Mouse (Mus musculus): ENCODE data around the gene Ggn. TPM values are rescaled to one million over a fixed set of nuclear protein-coding genes. Genes with fewer than 3 reads are reported as not detected.
A peak's percentile ranks its signal among the peaks of the same experiment; 100 is the strongest.

The Ggn gene
- polyA plus RNA-seq, 1 experiment: 0.74 TPM

GRCm38 (mm10) chr7:29170755-29171561, 948 bp downstream of the Ggn start:
- TF ChIP-seq POLR2A (IDR thresholded peaks at IDR 0.05; ENCODE audit: low read depth, low read length) (no peak), CTCF (IDR thresholded peaks at IDR 0.05; ENCODE audit: extremely low read depth, insufficient read length, insufficient replicate concordance, low read depth, low read length) (no peak)
- peaks cover 20% of the 10 kb centered on the region for H3K4me1 ChIP-seq (ENCODE audit: control insufficient read depth, insufficient read depth, insufficient read length, low read length)
- WGBS: 2% methylated on average over 43 of the region's 43 CpGs
- H3K27ac ChIP-seq (ENCODE audit: insufficient read depth, low read depth, low read length): no peak overlapping the region
- peaks cover 34% of the 10 kb centered on the region for H3K27me3 ChIP-seq (ENCODE audit: control insufficient read depth, insufficient read depth, low read length)
- H3K4me3 ChIP-seq (ENCODE audit: low read depth, low read length): peak overlapping the region; percentile 81
- H3K36me3 ChIP-seq (ENCODE audit: control insufficient read depth, insufficient read depth, low read length): peaks cover 26% of the 10 kb centered on the region

GRCm38 (mm10) chr7:29171562-29172097, 1.6 kb downstream of the Ggn start:
- WGBS: 7% methylated on average over 34 of the region's 34 CpGs
- Histone ChIP-seq H3K4me1 (ENCODE audit: control insufficient read depth, insufficient read depth, insufficient read length, low read length) (peaks cover 20% of the 10 kb centered on the region), H3K4me3 (ENCODE audit: low read depth, low read length) (peak overlapping the region; percentile 81), H3K27me3 (ENCODE audit: control insufficient read depth, insufficient read depth, low read length) (peaks cover 34% of the 10 kb centered on the region), H3K36me3 (ENCODE audit: control insufficient read depth, insufficient read depth, low read length) (peaks cover 31% of the 10 kb centered on the region), H3K27ac (ENCODE audit: insufficient read depth, low read depth, low read length) (no peak overlapping the region)
- TF ChIP-seq POLR2A (IDR thresholded peaks at IDR 0.05; ENCODE audit: low read depth, low read length) (no peak), CTCF (IDR thresholded peaks at IDR 0.05; ENCODE audit: extremely low read depth, insufficient read length, insufficient replicate concordance, low read depth, low read length) (no peak)

GRCm38 (mm10) chr7:29172390-29173016, 2.5 kb downstream of the Ggn start:
- Histone ChIP-seq H3K4me3 (ENCODE audit: low read depth, low read length) (no peak overlapping the region), H3K36me3 (ENCODE audit: control insufficient read depth, insufficient read depth, low read length) (peaks cover 34% of the 10 kb centered on the region), H3K4me1 (ENCODE audit: control insufficient read depth, insufficient read depth, insufficient read length, low read length) (peaks cover 20% of the 10 kb centered on the region), H3K27ac (ENCODE audit: insufficient read depth, low read depth, low read length) (no peak overlapping the region), H3K27me3 (ENCODE audit: control insufficient read depth, insufficient read depth, low read length) (peaks cover 34% of the 10 kb centered on the region)
- TF ChIP-seq POLR2A (IDR thresholded peaks at IDR 0.05; ENCODE audit: low read depth, low read length): no peak
- no peak for TF ChIP-seq CTCF (IDR thresholded peaks at IDR 0.05; ENCODE audit: extremely low read depth, insufficient read length, insufficient replicate concordance, low read depth, low read length)
- 68% methylated on average over 32 of the region's 32 CpGs for WGBS

- Histone ChIP-seq H3K4me3 (ENCODE audit: low read depth, low read length) (no peak overlapping the region), H3K27ac (ENCODE audit: insufficient read depth, low read depth, low read length) (no peak overlapping the region), H3K27me3 (ENCODE audit: control insufficient read depth, insufficient read depth, low read length) (no peaks in the 10 kb centered on the region), H3K36me3 (ENCODE audit: control insufficient read depth, insufficient read depth, low read length) (peaks cover 32% of the 10 kb centered on the region), H3K4me1 (ENCODE audit: control insufficient read depth, insufficient read depth, insufficient read length, low read length) (peaks cover 5% of the 10 kb centered on the region; the same call in 1 of the 2 replicates)
- peak; percentile 24; the same call in 1 of the 2 replicates for TF ChIP-seq CTCF (IDR thresholded peaks at IDR 0.05; ENCODE audit: extremely low read depth, insufficient read length, insufficient replicate concordance, low read depth, low read length)
- TF ChIP-seq POLR2A (IDR thresholded peaks at IDR 0.05; ENCODE audit: low read depth, low read length): no peak
- 80% methylated on average over 4 of the region's 4 CpGs for WGBS
Observed at GRCm38 (mm10) chr7:29178106-29178505, 8.1 kb downstream of the Ggn start.

GRCm38 (mm10) chr7:29179323-29179722, 9.3 kb downstream of the Ggn start:
- 19% methylated on average over 7 of the region's 7 CpGs for WGBS
- TF ChIP-seq POLR2A (IDR thresholded peaks at IDR 0.05; ENCODE audit: low read depth, low read length): no peak
- no peak for TF ChIP-seq CTCF (IDR thresholded peaks at IDR 0.05; ENCODE audit: extremely low read depth, insufficient read length, insufficient replicate concordance, low read depth, low read length)

GRCm38 (mm10) chr7:29180077-29180853, 10.3 kb downstream of the Ggn start, which contains the start of gene Psmd8:
TSS of gene Psmd8 (minus strand) at chr7:29180701.
- H3K27me3 ChIP-seq (ENCODE audit: control insufficient read depth, insufficient read depth, low read length): no peaks in the 10 kb centered on the region
- peaks cover 15% of the 10 kb centered on the region for H3K36me3 ChIP-seq (ENCODE audit: control insufficient read depth, insufficient read depth, low read length)
- under 1% methylated on average over 62 of the region's 62 CpGs for WGBS
- H3K27ac ChIP-seq (ENCODE audit: insufficient read depth, low read depth, low read length): peak within 1 kb of the TSS; percentile 55
- H3K4me1 ChIP-seq (ENCODE audit: control insufficient read depth, insufficient read depth, insufficient read length, low read length): peaks cover 5% of the 10 kb centered on the region; the same call in 1 of the 2 replicates
- peak within 1 kb of the TSS; percentile 92 for H3K4me3 ChIP-seq (ENCODE audit: low read depth, low read length)
- peak; percentile 90 for TF ChIP-seq POLR2A (IDR thresholded peaks at IDR 0.05; ENCODE audit: low read depth, low read length)
- peak; percentile 24; the same call in 1 of the 2 replicates for TF ChIP-seq CTCF (IDR thresholded peaks at IDR 0.05; ENCODE audit: extremely low read depth, insufficient read length, insufficient replicate concordance, low read depth, low read length)

More at GRCm38 (mm10) chr7:29179323-29179722, 9.3 kb downstream of the Ggn start:
- Histone ChIP-seq H3K27me3 (ENCODE audit: control insufficient read depth, insufficient read depth, low read length) (no peaks in the 10 kb centered on the region), H3K27ac (ENCODE audit: insufficient read depth, low read depth, low read length) (no peak overlapping the region), H3K4me1 (ENCODE audit: control insufficient read depth, insufficient read depth, insufficient read length, low read length) (peaks cover 5% of the 10 kb centered on the region; the same call in 1 of the 2 replicates), H3K36me3 (ENCODE audit: control insufficient read depth, insufficient read depth, low read length) (peaks cover 24% of the 10 kb centered on the region), H3K4me3 (ENCODE audit: low read depth, low read length) (peak overlapping the region; percentile 49)
